Mouse (Mus musculus): ENCODE results near the gene Mov10l1.

GRCm38 (mm10) chr15:89103921-89104320 is 121.2 kb downstream of the Mov10l1 start:
- TF ChIP-seq POLR2A (IDR thresholded peaks at IDR 0.05; ENCODE audit: extremely low read depth, insufficient read depth, low read length) (no peak), CTCF (IDR thresholded peaks at IDR 0.05; ENCODE audit: low read depth, low read length) (no peak)

All from liver, adult 2 months (tissue).